Mouse (Mus musculus) C2C12 (cell line): ENCODE measurements at regions not wholly inside any gene's neighbourhood (a gene's known extent, or its start where the extent isn't known, plus 50 kb on each side); places are given as distances from the start of the nearest gene placed in this dataset.

ENCODE experiments used
- CEBPB ChIP-seq: IDR thresholded peaks from one replicate; pipeline ENCODE4 v1.6.1; 2011; ENCODE audit warnings: low read depth, mild to moderate bottlenecking, control low read depth, moderate library complexity
- CTCF ChIP-seq: IDR thresholded peaks from one replicate; pipeline ENCODE4 v1.5.1; 2011; ENCODE audit not compliant: control insufficient read depth, insufficient read depth, insufficient read length
- USF1 ChIP-seq: IDR thresholded peaks from one replicate; pipeline ENCODE4 v1.6.1; 2011; ENCODE audit warnings: low read depth, mild to moderate bottlenecking, control low read depth, moderate library complexity

DNA sequence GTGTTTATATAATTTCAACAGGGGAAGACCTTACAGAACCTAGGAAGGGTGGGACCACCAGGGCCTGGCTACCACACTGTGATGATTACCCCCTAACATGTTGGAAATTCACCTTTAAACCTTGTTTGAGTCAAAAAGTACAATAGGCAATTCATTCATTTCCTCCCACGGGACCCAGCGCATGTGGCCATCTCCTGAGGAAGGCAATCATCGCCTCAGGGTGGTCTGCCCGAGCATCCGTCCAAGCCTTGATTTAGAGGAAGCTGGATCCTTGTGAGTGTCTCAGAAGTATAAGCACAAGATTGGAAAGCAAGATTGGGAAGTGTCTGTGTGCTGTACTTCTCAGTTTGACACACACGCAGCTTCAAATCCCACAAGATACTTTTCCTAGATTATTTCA is 360.9 kb upstream of the Actbl2 start:
- TF ChIP-seq CTCF (no peak), CEBPB (no peak), USF1 (no peak)
